Mouse (Mus musculus): ENCODE measurements around the gene Ndst4.

- TF ChIP-seq EP300 (IDR thresholded peaks at IDR 0.05) (no peak), CTCF (IDR thresholded peaks at IDR 0.05) (no peak)
Measured at GRCm38 (mm10) chr3:125403601-125404396, at the start of gene Ndst4.

Measured in lung, postnatal 0 days (tissue).